Mouse (Mus musculus): ENCODE measurements around the gene Unc13b. TPM values are rescaled to one million over a fixed set of nuclear protein-coding genes. Genes with fewer than 3 reads are reported as not detected.

The Unc13b gene
- polyA plus RNA-seq, 1 experiment, result 66.7 TPM

DNA sequence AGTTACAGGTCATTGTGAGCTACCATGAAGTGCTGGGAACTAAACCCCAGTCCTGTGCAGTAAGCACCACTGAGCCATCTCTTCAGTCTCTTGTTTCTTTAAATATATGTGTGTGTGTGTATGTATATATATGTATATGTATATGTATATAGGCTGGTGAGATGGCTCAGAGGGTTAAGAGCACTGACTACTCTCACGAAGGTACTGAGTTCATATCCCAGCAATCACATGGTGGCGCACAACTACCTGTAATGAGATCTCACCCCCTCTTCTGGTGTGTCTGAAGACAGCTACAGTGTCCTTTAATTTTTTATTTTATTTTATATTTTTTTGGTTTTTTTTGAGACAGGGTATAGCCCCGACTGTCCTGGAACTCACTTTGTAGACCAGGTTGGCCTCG is 6.7 kb downstream of the Unc13b start:
- H3K27ac ChIP-seq (ENCODE audit: insufficient read depth, low read length), result no peak overlapping the region
- H3K4me1 ChIP-seq (ENCODE audit: control insufficient read depth, insufficient read depth, low read length), result no peaks in the 10 kb centered on the region
- TF ChIP-seq POLR2A (IDR thresholded peaks at IDR 0.05; ENCODE audit: extremely low read depth, insufficient read depth, low read length) (no peak), CTCF (IDR thresholded peaks at IDR 0.05; ENCODE audit: extremely low read depth, insufficient read depth, low read length) (no peak)
- no peak overlapping the region for H3K4me3 ChIP-seq (ENCODE audit: insufficient read depth, low read length)

DNA sequence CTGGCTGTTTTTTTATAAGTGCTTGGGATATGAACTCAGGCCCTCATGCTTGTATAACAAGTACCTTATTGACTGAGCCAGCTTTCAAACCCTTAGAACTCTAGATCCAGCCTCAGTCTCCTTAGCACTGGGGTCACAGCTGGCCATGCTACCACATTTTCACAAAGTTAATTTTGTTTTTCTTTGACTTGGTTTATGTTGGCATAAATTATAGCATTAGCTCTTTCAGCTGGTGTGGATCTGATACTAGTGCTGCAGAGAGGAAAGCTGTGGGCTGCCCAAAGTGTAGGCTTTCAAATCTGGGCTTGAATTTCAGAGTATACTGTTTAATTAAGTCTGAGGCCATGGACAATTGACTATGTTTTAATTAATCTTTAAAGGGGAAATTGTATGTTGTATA is 16.2 kb downstream of the Unc13b start:
- Histone ChIP-seq H3K4me1 (ENCODE audit: control insufficient read depth, insufficient read depth, low read length) (no peaks in the 10 kb centered on the region), H3K4me3 (ENCODE audit: insufficient read depth, low read length) (no peak overlapping the region), H3K27ac (ENCODE audit: insufficient read depth, low read length) (no peak overlapping the region)
- TF ChIP-seq CTCF (IDR thresholded peaks at IDR 0.05; ENCODE audit: extremely low read depth, insufficient read depth, low read length) (no peak), POLR2A (IDR thresholded peaks at IDR 0.05; ENCODE audit: extremely low read depth, insufficient read depth, low read length) (no peak)

DNA sequence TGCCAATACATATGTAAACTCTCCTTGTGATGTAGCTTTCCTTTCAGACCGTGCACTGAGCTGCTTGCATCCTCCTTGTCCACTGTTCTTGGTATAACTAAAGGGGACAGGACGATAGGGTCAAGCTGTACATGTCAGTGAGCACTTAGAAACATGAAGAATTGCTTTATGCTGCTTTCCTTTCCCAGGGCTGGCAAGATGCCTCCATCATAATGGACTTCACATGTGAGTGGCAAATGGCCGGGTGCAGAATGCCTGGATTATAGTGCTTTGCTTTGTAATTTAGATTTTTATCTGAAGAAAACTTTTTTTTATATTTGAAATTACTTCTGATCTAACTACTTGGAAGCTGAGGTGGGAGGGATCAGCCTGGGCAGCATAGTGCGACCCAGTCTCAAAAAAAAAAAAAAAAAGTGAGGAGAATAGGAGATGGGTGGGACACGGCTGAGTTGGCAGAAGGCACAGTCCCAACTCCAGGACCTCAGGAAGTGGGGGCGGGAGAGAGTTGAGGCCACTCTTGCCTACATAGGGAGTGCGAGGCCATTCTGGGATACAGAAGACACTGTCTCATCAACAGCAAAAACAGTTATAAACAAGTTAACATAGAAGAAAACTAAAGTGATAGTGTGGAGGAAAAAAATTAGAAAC is 19.4 kb downstream of the Unc13b start:
- Histone ChIP-seq H3K4me1 (ENCODE audit: control insufficient read depth, insufficient read depth, low read length) (no peaks in the 10 kb centered on the region), H3K27ac (ENCODE audit: insufficient read depth, low read length) (no peak overlapping the region), H3K4me3 (ENCODE audit: insufficient read depth, low read length) (no peak overlapping the region)
- TF ChIP-seq CTCF (IDR thresholded peaks at IDR 0.05; ENCODE audit: extremely low read depth, insufficient read depth, low read length) (no peak), POLR2A (IDR thresholded peaks at IDR 0.05; ENCODE audit: extremely low read depth, insufficient read depth, low read length) (no peak)

DNA sequence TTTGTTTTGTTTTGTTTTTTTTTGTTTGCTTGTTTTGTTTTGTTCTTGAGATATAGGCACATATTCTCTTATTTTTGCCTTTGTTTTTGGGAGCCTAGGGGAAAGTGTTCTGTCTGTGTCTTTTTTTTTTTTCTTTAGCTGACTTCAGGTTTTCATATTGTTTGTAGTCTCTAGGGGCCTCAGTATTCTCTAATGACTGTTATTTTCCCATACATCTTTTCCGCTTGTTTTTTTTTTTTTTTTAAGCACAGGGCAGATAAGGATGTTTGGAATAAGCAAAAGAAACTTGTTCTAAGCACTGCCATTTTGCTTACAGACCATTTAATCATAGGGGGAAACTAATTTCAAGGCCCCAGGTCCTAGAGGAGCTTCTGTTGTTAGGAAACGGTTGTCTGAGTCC is 23.7 kb downstream of the Unc13b start:
- Histone ChIP-seq H3K27ac (ENCODE audit: insufficient read depth, low read length) (no peak overlapping the region), H3K4me3 (ENCODE audit: insufficient read depth, low read length) (no peak overlapping the region), H3K4me1 (ENCODE audit: control insufficient read depth, insufficient read depth, low read length) (no peaks in the 10 kb centered on the region)
- TF ChIP-seq CTCF (IDR thresholded peaks at IDR 0.05; ENCODE audit: extremely low read depth, insufficient read depth, low read length), result no peak
- no peak for TF ChIP-seq POLR2A (IDR thresholded peaks at IDR 0.05; ENCODE audit: extremely low read depth, insufficient read depth, low read length)

DNA sequence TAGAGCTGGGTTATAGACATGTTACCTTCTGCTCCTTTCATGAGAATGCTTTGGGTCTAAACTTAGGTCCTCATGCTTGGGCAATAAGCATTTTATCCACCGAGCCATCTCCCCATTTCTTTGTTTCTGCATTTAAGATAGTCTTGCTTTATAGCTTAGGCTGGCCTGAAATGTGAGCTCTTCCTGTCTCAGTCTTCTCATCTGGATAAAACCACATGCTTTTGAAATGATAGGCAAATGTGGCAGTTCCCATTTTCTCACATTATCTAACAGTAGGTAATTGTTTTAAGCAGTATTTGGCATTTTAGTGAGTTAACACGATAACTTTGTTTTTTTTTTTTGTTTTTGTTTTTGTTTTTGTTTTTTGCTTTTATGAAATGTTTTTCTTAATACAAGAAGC is 31.2 kb downstream of the Unc13b start:
- H3K4me3 ChIP-seq (ENCODE audit: insufficient read depth, low read length), result no peak overlapping the region
- no peaks in the 10 kb centered on the region for H3K4me1 ChIP-seq (ENCODE audit: control insufficient read depth, insufficient read depth, low read length)
- H3K27ac ChIP-seq (ENCODE audit: insufficient read depth, low read length), result no peak overlapping the region
- TF ChIP-seq CTCF (IDR thresholded peaks at IDR 0.05; ENCODE audit: extremely low read depth, insufficient read depth, low read length) (no peak), POLR2A (IDR thresholded peaks at IDR 0.05; ENCODE audit: extremely low read depth, insufficient read depth, low read length) (no peak)

DNA sequence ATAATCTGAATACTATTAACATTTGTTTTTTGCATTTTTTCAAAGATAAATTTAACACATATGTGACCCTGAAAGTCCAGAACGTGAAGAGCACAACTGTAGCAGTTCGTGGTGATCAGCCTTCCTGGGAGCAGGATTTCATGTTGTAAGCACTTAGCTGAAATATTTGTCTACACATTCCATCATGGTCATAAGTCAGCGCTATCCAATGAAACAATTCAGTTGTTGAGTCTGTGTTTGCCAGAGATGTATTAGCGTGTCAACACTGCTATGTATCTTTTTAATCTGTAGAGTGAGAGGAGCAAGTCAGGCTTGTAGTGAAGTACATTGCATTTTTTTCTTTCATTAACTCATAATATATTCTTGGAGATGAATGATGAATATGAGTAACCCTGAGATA is 32.4 kb downstream of the Unc13b start:
- Histone ChIP-seq H3K4me1 (ENCODE audit: control insufficient read depth, insufficient read depth, low read length) (no peaks in the 10 kb centered on the region), H3K4me3 (ENCODE audit: insufficient read depth, low read length) (no peak overlapping the region), H3K27ac (ENCODE audit: insufficient read depth, low read length) (no peak overlapping the region)
- no peak for TF ChIP-seq POLR2A (IDR thresholded peaks at IDR 0.05; ENCODE audit: extremely low read depth, insufficient read depth, low read length)
- no peak for TF ChIP-seq CTCF (IDR thresholded peaks at IDR 0.05; ENCODE audit: extremely low read depth, insufficient read depth, low read length)

DNA sequence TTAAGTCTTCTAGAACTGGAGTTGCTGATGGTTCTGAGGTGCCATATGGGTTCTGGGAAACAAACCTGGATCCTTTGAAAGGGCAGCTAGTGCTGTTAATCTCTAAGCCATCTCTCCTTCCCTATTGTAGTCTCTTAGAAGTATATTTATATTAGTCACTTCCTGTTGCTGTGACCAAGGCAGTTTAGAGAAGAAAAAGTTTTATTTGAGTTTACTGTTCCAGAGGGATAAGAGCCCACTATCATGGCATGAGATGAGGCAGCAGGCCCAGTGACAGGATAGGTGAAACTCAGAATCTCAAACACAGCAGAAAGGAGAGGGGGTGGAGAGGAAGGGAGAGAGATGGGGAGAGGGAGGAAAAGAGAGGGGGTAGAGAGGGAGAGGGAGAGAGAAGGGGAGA is 54.7 kb downstream of the Unc13b start:
- Histone ChIP-seq H3K27ac (ENCODE audit: insufficient read depth, low read length) (no peak overlapping the region), H3K4me1 (ENCODE audit: control insufficient read depth, insufficient read depth, low read length) (no peaks in the 10 kb centered on the region), H3K4me3 (ENCODE audit: insufficient read depth, low read length) (no peak overlapping the region)
- TF ChIP-seq POLR2A (IDR thresholded peaks at IDR 0.05; ENCODE audit: extremely low read depth, insufficient read depth, low read length), result no peak
- TF ChIP-seq CTCF (IDR thresholded peaks at IDR 0.05; ENCODE audit: extremely low read depth, insufficient read depth, low read length), result no peak

DNA sequence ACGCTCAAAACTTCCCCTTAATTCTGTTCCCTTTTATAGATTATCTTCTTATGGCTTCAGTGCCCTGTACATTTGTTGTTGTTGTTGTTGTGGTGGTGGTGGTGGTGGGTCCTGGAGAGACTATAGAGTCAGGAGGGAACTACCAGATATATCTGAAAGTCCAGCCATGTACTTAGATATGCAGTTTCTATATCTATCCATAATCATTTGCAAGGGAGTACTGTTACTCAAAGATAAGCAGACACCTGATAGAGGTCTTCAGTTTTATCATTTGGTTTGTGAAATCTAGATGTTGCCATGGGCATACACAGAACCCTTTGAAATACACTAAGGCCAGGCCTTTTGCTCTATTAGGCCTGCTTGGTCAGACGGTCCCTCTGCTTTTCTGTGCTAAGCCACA is 55.8 kb downstream of the Unc13b start:
- H3K4me3 ChIP-seq (ENCODE audit: insufficient read depth, low read length), result no peak overlapping the region
- H3K27ac ChIP-seq (ENCODE audit: insufficient read depth, low read length), result no peak overlapping the region
- TF ChIP-seq CTCF (IDR thresholded peaks at IDR 0.05; ENCODE audit: extremely low read depth, insufficient read depth, low read length) (no peak), POLR2A (IDR thresholded peaks at IDR 0.05; ENCODE audit: extremely low read depth, insufficient read depth, low read length) (no peak)
- no peaks in the 10 kb centered on the region for H3K4me1 ChIP-seq (ENCODE audit: control insufficient read depth, insufficient read depth, low read length)

DNA sequence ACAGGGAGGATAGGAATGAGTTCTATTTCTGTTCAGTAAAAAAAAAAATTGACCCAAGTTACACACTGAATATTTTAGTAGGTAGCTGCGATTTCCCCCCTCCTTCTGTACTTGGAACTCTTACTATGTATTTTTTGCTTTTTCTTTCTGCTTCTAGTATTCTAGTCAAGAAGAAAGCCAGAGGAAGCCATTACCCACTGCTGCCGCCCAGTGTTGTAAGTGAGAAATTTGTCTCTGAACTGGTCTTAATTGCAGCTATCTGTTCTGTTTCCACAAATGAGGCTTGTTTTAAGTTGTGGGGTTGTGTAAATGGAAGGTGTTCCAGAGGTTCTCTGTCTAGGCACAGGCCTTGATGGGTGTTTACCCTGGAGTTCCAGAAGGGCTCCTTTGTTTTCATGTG is 56.2 kb downstream of the Unc13b start:
- H3K4me3 ChIP-seq (ENCODE audit: insufficient read depth, low read length), result no peak overlapping the region
- TF ChIP-seq POLR2A (IDR thresholded peaks at IDR 0.05; ENCODE audit: extremely low read depth, insufficient read depth, low read length) (no peak), CTCF (IDR thresholded peaks at IDR 0.05; ENCODE audit: extremely low read depth, insufficient read depth, low read length) (peak; percentile 65; the same call in 1 of the 2 replicates)
- no peaks in the 10 kb centered on the region for H3K4me1 ChIP-seq (ENCODE audit: control insufficient read depth, insufficient read depth, low read length)
- no peak overlapping the region for H3K27ac ChIP-seq (ENCODE audit: insufficient read depth, low read length)

DNA sequence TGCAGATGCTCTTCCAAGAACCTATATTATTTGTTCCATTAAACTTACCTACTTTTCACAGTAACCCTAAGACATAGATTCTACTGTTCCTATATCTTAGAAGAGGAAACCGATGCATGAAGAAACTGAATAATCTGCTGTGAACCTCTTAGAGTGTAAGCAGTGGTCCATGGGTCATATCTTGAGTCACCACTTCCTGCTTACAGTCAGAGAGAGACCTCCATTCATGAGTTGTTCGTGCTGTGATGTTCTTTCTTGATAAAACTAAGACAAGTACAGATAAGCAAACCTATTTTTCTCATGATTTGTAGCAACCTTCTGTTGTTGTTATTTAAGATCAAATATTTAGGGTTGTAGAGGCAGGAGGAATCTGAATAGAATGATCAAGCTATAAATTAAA is 57.5 kb downstream of the Unc13b start:
- H3K4me1 ChIP-seq (ENCODE audit: control insufficient read depth, insufficient read depth, low read length), result no peaks in the 10 kb centered on the region
- no peak for TF ChIP-seq CTCF (IDR thresholded peaks at IDR 0.05; ENCODE audit: extremely low read depth, insufficient read depth, low read length)
- no peak for TF ChIP-seq POLR2A (IDR thresholded peaks at IDR 0.05; ENCODE audit: extremely low read depth, insufficient read depth, low read length)
- no peak overlapping the region for H3K4me3 ChIP-seq (ENCODE audit: insufficient read depth, low read length)
- H3K27ac ChIP-seq (ENCODE audit: insufficient read depth, low read length), result no peak overlapping the region

Measured in cortical plate, adult 2 months (tissue).